In genomic region chr2:34965293-34965692, GRCm38 (mm10) we compare ENCODE assay signal across 8 mouse cellular contexts. TPM values are rescaled to one million over a fixed set of nuclear protein-coding genes. Genes with fewer than 3 reads are reported as not detected.
DNase-seq lines count a peak whose midpoint lies in the region; ATAC-seq and TF ChIP-seq lines count a peak whose summit lies in the region.

No protein-coding gene starts in this region.

- WGBS in forebrain, embryonic 11.5 days: 44% methylated on average over 9 of the region's 9 CpGs
- 51% methylated on average over 9 of the region's 9 CpGs for WGBS in forebrain, embryonic 12.5 days
- 15% methylated on average over 9 of the region's 9 CpGs for WGBS in bone marrow, adult 2 months
- WGBS in intestine, embryonic 16.5 days: 27% methylated on average over 9 of the region's 9 CpGs
- 49% methylated on average over 9 of the region's 9 CpGs for WGBS in midbrain, postnatal 0 days

- H3K27ac ChIP-seq in forebrain, embryonic 11.5 days (ENCODE audit: low read depth, low read length): no peak overlapping the region
- no peak overlapping the region for H3K27ac ChIP-seq in forebrain, embryonic 12.5 days
- H3K27ac ChIP-seq in bone marrow, adult 2 months (ENCODE audit: control insufficient read depth, insufficient read depth, low read depth, low read length, poor library complexity): peak overlapping the region; percentile 16; the same call in 1 of the 2 replicates
- H3K27ac ChIP-seq in intestine, embryonic 16.5 days (ENCODE audit: low read length): no peak overlapping the region
- H3K27ac ChIP-seq in midbrain, postnatal 0 days (ENCODE audit: low read depth, low read length): no peak overlapping the region

- no peaks in the 10 kb centered on the region for H3K36me3 ChIP-seq in forebrain, embryonic 11.5 days (ENCODE audit: control insufficient read depth, insufficient read depth, low read length)
- H3K36me3 ChIP-seq in forebrain, embryonic 12.5 days (replicated peaks): no peaks in the 10 kb centered on the region
- no peaks in the 10 kb centered on the region for H3K36me3 ChIP-seq in intestine, embryonic 16.5 days (ENCODE audit: control insufficient read depth, insufficient read depth, low read length)
- H3K36me3 ChIP-seq in midbrain, postnatal 0 days (ENCODE audit: insufficient read depth, low read length): no peaks in the 10 kb centered on the region

- no peaks in the 10 kb centered on the region; the same call in 1 of the 2 replicates for H3K4me1 ChIP-seq in forebrain, embryonic 11.5 days (replicated peaks; ENCODE audit: control insufficient read depth, insufficient read depth, low read length)
- peaks cover 8% of the 10 kb centered on the region; the same call in 1 of the 2 replicates for H3K4me1 ChIP-seq in forebrain, embryonic 12.5 days
- H3K4me1 ChIP-seq in bone marrow, adult 2 months (ENCODE audit: control insufficient read depth, insufficient read depth, low read length): peaks cover 6% of the 10 kb centered on the region; the same call in 1 of the 2 replicates
- H3K4me1 ChIP-seq in intestine, embryonic 16.5 days (ENCODE audit: control insufficient read depth, insufficient read depth, low read length): peaks cover 17% of the 10 kb centered on the region
- H3K4me1 ChIP-seq in midbrain, postnatal 0 days (ENCODE audit: insufficient read depth, low read length): no peaks in the 10 kb centered on the region

- peak; percentile 75 for DNase-seq in forebrain, embryonic 11.5 days (ENCODE audit: low spot score)
- peak; percentile 67 to 74 for DNase-seq in lung, postnatal 4 days
- peak; percentile 88 for DNase-seq in thymus, postnatal 25 days
- no peak for DNase-seq in midbrain, postnatal 0 days (ENCODE audit: low spot score)
- no peak for DNase-seq in cerebellum, postnatal 10 days

- ATAC-seq in forebrain, embryonic 11.5 days (replicated peaks; ENCODE audit: low FRiP score): no peak
- no peak for ATAC-seq in forebrain, embryonic 12.5 days (ENCODE audit: low FRiP score)
- peak; percentile 71 for ATAC-seq in intestine, embryonic 16.5 days
- ATAC-seq in midbrain, postnatal 0 days (ENCODE audit: low FRiP score): no peak

- no peaks in the 10 kb centered on the region for H3K9me3 ChIP-seq in forebrain, embryonic 11.5 days (ENCODE audit: control insufficient read depth, low read length)
- no peaks in the 10 kb centered on the region for H3K9me3 ChIP-seq in forebrain, embryonic 12.5 days
- no peaks in the 10 kb centered on the region for H3K9me3 ChIP-seq in intestine, embryonic 16.5 days (ENCODE audit: control insufficient read depth, low read length)
- no peaks in the 10 kb centered on the region for H3K9me3 ChIP-seq in midbrain, postnatal 0 days (ENCODE audit: low read length)

- peak; percentile 29; the same call in 1 of the 2 replicates for TF ChIP-seq POLR2A in bone marrow, adult 2 months (IDR thresholded peaks at IDR 0.05; ENCODE audit: borderline replicate concordance, control insufficient read depth, low read depth, low read length)

- no peak overlapping the region for H3K4me3 ChIP-seq in forebrain, embryonic 11.5 days (ENCODE audit: low read depth, low read length)
- no peak overlapping the region for H3K4me3 ChIP-seq in forebrain, embryonic 12.5 days (replicated peaks)
- peak overlapping the region; percentile 20 for H3K4me3 ChIP-seq in bone marrow, adult 2 months (replicated peaks; ENCODE audit: control insufficient read depth, low read depth, low read length)
- 0 out of 2 replicates have a peak overlapping the region, but pooled peaks have one; percentile 12 for H3K4me3 ChIP-seq in intestine, embryonic 16.5 days (ENCODE audit: low read length)
- no peak overlapping the region for H3K4me3 ChIP-seq in midbrain, postnatal 0 days (ENCODE audit: low read depth, low read length)

- no peak for TF ChIP-seq CTCF in bone marrow, adult 2 months (IDR thresholded peaks at IDR 0.05; ENCODE audit: control insufficient read depth, insufficient read depth, low read length)
- TF ChIP-seq CTCF in midbrain, postnatal 0 days (IDR thresholded peaks at IDR 0.05): no peak

- 0 out of 2 replicates have a peak, but pooled peaks cover 2% of the 10 kb centered on the region for H3K27me3 ChIP-seq in forebrain, embryonic 11.5 days (ENCODE audit: control insufficient read depth, insufficient read depth, low read length)
- peaks cover 11% of the 10 kb centered on the region for H3K27me3 ChIP-seq in forebrain, embryonic 12.5 days
- H3K27me3 ChIP-seq in intestine, embryonic 16.5 days (replicated peaks; ENCODE audit: control insufficient read depth, insufficient read depth, low read length): no peaks in the 10 kb centered on the region
- H3K27me3 ChIP-seq in midbrain, postnatal 0 days (ENCODE audit: insufficient read depth, low read length): no peaks in the 10 kb centered on the region

- no peak overlapping the region for H3K9ac ChIP-seq in forebrain, embryonic 11.5 days (ENCODE audit: low read length)
- H3K9ac ChIP-seq in forebrain, embryonic 12.5 days: no peak overlapping the region
- peak overlapping the region; percentile 52; the same call in 1 of the 2 replicates for H3K9ac ChIP-seq in intestine, embryonic 16.5 days (ENCODE audit: low read depth, low read length)
- no peak overlapping the region for H3K9ac ChIP-seq in midbrain, postnatal 0 days (replicated peaks; ENCODE audit: low read length, poor library complexity, severe bottlenecking)

- no peak overlapping the region for H3K4me2 ChIP-seq in forebrain, embryonic 11.5 days (ENCODE audit: low read depth, low read length, severe bottlenecking)
- no peak overlapping the region for H3K4me2 ChIP-seq in forebrain, embryonic 12.5 days
- peak overlapping the region; percentile 14; the same call in 1 of the 2 replicates for H3K4me2 ChIP-seq in intestine, embryonic 16.5 days (ENCODE audit: low read depth, low read length)
- no peak overlapping the region for H3K4me2 ChIP-seq in midbrain, postnatal 0 days (ENCODE audit: low read depth, low read length, poor library complexity, severe bottlenecking)

RNA-seq across cellular contexts. Expression of gene Traf1, which starts 3.7 kb away (rescaled TPM):
- polyA plus RNA-seq in forebrain, embryonic 11.5 days (2014; fragmentation: Nextera tagmentation; extraction: Ambion mirVana): 0.33 and 0.37 TPM in 2 replicates
- 0.37 and 0.45 TPM in 2 replicates for polyA plus RNA-seq in forebrain, embryonic 12.5 days (2016; fragmentation: Nextera tagmentation; extraction: Ambion mirVana)
- 6.7 and 9.8 TPM in 2 replicates for polyA plus RNA-seq in bone marrow, adult 2 months (2011; ENCODE audit: insufficient read depth, insufficient read length, low replicate concordance, missing spikeins)
- polyA plus RNA-seq in intestine, embryonic 16.5 days (2015; fragmentation: Nextera tagmentation; extraction: Ambion mirVana): 2.9 and 3.5 TPM in 2 replicates
- total RNA-seq in midbrain, postnatal 0 days (2014; rRNA removed): 1.4 and 2.2 TPM in 2 replicates
- 2.8 and 3.0 TPM in 2 replicates for polyA plus RNA-seq in midbrain, postnatal 0 days (2015; fragmentation: Nextera tagmentation; extraction: Ambion mirVana)

RNA-seq across cellular contexts. Expression of gene Phf19, which starts 51.5 kb away (rescaled TPM):
- polyA plus RNA-seq in forebrain, embryonic 11.5 days (2014; fragmentation: Nextera tagmentation; extraction: Ambion mirVana): 4.4 and 6.5 TPM in 2 replicates
- polyA plus RNA-seq in forebrain, embryonic 12.5 days (2016; fragmentation: Nextera tagmentation; extraction: Ambion mirVana): 3.9 and 6.1 TPM in 2 replicates
- polyA plus RNA-seq in bone marrow, adult 2 months (2011; ENCODE audit: insufficient read depth, insufficient read length, low replicate concordance, missing spikeins): 2.5 and 7.1 TPM in 2 replicates
- 6.0 and 6.7 TPM in 2 replicates for polyA plus RNA-seq in intestine, embryonic 16.5 days (2015; fragmentation: Nextera tagmentation; extraction: Ambion mirVana)
- total RNA-seq in midbrain, postnatal 0 days (2014; rRNA removed): 2.1 and 2.5 TPM in 2 replicates
- polyA plus RNA-seq in midbrain, postnatal 0 days (2015; fragmentation: Nextera tagmentation; extraction: Ambion mirVana): 1.3 and 1.8 TPM in 2 replicates

Comparison
In these comparisons a context has a peak if more than half of its experiments do, and no peak if none do; other contexts are left out.
1. DNase-seq: peak in forebrain, embryonic 11.5 days (single experiment), lung, postnatal 4 days (2 of 2) and thymus, postnatal 25 days (single experiment); none in midbrain, postnatal 0 days (single experiment) and cerebellum, postnatal 10 days (0 of 2).
2. H3K4me3 ChIP-seq: peak in bone marrow, adult 2 months (single experiment) and intestine, embryonic 16.5 days (single experiment); none in forebrain, embryonic 11.5 days (single experiment), forebrain, embryonic 12.5 days (single experiment) and midbrain, postnatal 0 days (single experiment).